Mouse (Mus musculus) embryonic fibroblast, embryonic 13.5 days (primary cell): Measurements from ENCODE around the gene Atxn7l1.

Source experiments
- CTCF ChIP-seq: IDR thresholded peaks from 2 replicates; pipeline ENCODE4 v1.5.1; 2011; ENCODE audit warnings: mild to moderate bottlenecking, control low read depth, low read length, moderate library complexity, borderline replicate concordance; ENCODE audit not compliant: insufficient read depth
- POLR2A ChIP-seq: IDR thresholded peaks from 2 replicates; pipeline ENCODE4 v1.6.1; 2011; ENCODE audit warnings: low read depth, mild to moderate bottlenecking, control low read depth, low read length, moderate library complexity

GRCm38 (mm10) chr12:33206300-33206699 is 58.8 kb downstream of the Atxn7l1 start:
- no peak for TF ChIP-seq CTCF
- no peak for TF ChIP-seq POLR2A
